Mouse (Mus musculus) spleen, adult 10 weeks (tissue): Measurements from ENCODE around the gene Acvrl1. TPM values are rescaled to one million over a fixed set of nuclear protein-coding genes. Genes with fewer than 3 reads are reported as not detected.

Source experiments
- polyA plus RNA-seq: library from polyadenylated mRNA; stranded (reverse); fragments of 350-450 nt; fragmentation: Illumina TruSeq; extraction: RNeasy Lipid Tissue Mini Kit (QIAGEN cat#74804); gene quantifications from one replicate; pipeline ENCODE4 v1.2.3, GENCODE M21; 2015; ENCODE audit warnings: low replicate concordance; ENCODE audit not compliant: insufficient read depth

Gene Acvrl1
- polyA plus RNA-seq: 10.7 TPM

DNA sequence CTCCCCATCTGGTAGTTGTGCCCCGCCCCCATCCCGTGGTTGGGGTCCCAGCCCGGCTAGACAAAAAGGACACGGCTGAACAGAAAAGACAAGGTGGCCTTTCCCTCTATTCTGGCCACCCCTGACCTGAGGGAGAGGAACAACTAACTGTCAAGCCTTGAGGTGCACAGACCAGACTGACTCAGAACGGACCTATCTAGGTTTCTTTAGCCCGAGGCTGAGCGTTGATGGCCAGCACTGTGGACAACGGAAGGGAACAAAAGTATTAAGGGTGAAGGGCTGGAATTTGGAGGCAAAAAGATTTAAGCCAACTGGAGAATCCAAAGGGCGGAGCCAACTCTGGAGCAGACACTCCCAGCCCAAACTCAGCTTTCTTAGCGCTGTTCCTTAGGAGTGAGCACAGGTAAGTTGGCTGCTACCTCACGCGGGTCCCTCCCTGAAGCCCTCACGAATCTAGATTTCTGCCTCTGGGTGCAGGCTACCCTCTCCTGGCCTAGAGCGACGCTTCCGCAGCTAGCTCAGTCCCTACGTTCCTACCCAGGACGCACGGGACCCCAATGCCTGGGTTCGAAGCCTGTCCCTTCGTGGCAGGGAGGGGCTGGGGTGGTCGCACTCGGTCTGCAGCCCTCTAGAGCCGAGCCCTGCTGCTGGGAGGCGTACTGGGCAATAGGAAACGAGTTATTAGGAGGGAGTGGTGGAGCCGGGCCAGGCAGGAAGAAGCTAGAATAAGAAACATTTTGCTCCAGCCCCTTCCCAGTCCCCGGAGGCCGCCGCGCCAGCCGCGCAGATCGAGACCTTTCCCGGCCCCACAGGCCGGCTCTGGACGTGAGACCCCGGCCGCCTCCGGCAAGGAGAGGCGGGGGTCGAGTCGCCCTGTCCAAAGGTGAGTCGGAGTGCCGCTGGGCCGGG is at the start of gene Acvrl1:
Acvrl1 (plus strand) TSS at position 342 of the 909 bp plus-strand sequence.

GRCm38 (mm10) chr15:101115511-101116110 is 12.7 kb upstream of the Acvrl1 start, which contains the start of gene Ankrd33:
TSS of gene Ankrd33 (plus strand) at chr15:101115755.

DNA sequence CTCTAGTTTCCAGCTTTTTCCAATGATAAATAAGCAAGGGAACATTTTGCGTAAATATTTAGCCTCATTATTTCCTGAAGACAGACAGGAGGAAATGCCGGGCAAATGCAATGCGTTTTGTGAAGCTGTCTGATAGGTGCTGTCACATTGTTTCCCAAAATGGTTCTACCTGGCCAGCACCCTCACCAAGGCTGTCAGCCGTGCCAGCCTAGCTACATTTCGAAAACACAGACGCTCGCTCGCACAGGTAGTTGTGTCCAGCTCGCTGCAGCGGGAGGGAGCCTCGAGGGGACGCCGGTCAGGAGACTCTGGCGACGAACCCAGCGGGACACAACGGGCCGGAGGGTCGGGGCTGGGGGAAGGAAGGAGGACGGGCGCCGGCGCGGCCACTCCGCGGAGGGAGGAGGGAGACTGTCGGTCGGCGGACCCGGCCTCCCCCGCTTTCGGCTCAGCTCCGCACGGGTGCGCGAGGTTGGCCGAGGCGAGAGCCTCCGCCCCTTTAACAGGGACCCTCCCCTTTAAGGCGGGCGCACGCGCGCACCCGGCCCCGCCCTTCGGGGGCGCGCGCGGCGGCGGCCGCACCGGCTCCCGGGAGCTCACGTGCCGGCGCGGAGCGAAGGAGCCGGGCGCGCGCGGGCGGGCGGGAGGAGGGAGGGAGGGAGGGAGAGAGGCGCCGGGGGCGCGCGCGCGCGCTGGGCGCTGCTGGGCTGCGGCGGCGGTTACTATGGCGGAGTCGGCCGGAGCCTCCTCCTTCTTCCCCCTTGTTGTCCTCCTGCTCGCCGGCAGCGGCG is 45.3 kb downstream of the Acvrl1 start, which contains the start of gene Acvr1b:
Acvr1b (plus strand) TSS at position 647 of the 791 bp plus-strand sequence.

Other genes starting within 250 kb of the Acvrl1 start
- not detected for gene Gm47841, start 81.1 kb upstream of the Acvrl1 start, polyA plus RNA-seq
- gene Fignl2, start 50.0 kb upstream of the Acvrl1 start, polyA plus RNA-seq: 1.5 TPM
- not detected for gene Ankrd33, start 12.8 kb upstream of the Acvrl1 start, polyA plus RNA-seq
- 15.0 TPM for gene Acvr1b, start 45.5 kb downstream of the Acvrl1 start, polyA plus RNA-seq
- gene Grasp, start 95.7 kb downstream of the Acvrl1 start, polyA plus RNA-seq: 1.1 TPM
- gene Nr4a1, start 125.7 kb downstream of the Acvrl1 start, polyA plus RNA-seq: 30.7 TPM
- gene Atg101, start 155.8 kb downstream of the Acvrl1 start, polyA plus RNA-seq: 6.4 TPM
- gene 6030408B16Rik, start 164.7 kb downstream of the Acvrl1 start, polyA plus RNA-seq: not detected
- 6.9 TPM for gene Krt80, start 241.6 kb downstream of the Acvrl1 start, polyA plus RNA-seq